Mouse (Mus musculus): ENCODE results near the gene Exo5.

Gene Exo5

GRCm38 (mm10) chr4:120924554-120925299 is at the start of gene Exo5:
Exo5 (minus strand) TSS chr4:120925017.
- DNase-seq, result peak; percentile 79

GRCm38 (mm10) chr4:120971842-120972241 is 47.0 kb upstream of the Exo5 start:
- DNase-seq, result no peak

DNA sequence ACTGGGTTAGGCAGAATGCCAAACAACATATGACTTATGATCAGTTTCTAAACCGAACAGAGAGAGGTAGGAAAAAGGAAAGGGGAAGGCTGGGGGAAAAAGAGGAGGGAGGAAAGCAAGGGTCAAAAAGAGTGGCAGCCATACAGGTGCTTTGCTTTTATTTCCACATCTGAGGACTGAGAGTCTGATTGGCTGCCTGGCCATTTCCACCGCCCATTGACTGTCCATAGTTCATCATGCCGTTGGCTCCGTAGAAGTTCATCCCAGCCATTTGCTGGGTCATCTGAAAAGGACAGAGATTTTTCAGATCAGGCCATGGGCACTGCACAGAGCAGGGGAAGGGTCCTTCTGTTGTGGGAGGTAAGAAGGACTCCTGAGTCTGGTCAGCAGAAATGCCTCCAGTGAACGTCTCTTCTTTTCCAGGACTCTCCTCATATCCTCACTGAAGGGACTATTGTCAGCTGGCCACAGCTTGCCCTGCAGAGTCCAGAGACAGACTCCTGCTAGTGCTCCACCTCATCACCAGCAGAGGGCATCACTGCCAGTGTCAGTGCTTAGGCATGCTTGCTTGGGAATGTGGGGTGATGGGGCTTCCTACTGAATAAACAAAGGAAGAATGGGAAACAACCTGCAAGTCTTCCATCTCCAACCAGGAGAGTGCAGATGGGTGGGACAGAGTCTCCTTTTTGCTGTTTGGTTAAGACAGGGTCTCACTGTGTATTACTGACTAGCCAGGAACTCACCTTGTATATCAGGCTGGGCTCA is 44.7 kb upstream of the Exo5 start:
- peak; percentile 52 for DNase-seq

DNA sequence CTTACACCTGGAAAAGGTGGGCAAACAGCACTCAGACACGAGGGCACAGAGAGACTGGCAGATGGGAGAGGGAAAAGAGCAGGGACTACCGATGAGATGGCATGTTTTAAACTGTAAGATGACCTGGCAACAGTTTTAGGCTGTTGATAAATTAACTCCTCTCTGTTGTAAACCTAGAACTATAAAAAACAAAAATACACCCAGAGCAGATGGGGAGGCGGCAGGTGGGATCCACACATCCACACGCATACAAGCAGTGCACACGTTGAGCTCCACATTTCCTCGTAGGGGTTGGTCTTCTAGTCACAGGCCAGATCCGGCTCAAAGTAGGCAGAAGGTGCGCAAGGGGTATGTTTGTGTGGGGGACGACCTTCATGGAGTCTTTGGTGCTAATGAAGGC is 43.7 kb upstream of the Exo5 start:
- peak; percentile 63 for DNase-seq

DNA sequence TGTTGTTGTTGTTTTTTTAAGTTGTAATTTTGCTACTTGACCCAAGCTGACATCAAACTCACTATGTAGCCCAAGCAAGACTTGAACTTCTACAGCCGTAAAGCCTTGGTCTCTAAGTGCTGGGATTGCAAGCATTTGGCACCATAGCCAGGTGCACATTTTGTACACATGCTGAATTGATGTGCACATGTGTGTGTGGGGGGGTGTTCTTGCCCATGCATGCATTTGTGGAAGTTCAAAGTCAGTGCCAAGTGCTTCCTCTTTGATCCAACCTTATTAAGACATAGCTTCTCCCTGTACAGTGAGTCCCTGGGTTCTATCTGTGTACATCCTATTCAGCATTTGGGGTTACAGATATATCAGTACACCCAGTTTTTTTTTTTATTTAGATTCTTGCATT is 30.8 kb upstream of the Exo5 start:
- no peak for DNase-seq

DNA sequence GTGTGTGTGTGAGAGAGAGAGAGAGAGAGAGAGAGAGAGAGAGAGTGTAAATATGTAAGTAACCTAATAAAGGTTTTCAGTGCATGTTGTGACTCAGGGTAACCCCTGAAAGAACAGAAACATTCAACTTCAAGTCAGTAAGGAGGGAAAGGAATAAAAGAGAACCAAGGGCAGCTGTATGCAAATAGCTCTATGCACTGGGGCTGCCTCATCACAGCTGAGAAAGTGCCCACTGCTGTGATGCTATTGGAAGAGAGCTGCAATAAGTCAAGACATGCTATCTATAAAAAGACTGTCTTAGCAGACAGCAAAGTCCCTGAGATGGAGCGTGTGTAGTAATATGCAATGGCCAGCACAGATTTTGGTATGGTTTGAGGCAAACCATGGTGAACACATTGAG is 28.9 kb upstream of the Exo5 start:
- DNase-seq, result no peak

GRCm38 (mm10) chr4:120953038-120953437 is 28.2 kb upstream of the Exo5 start:
- no peak for DNase-seq

DNA sequence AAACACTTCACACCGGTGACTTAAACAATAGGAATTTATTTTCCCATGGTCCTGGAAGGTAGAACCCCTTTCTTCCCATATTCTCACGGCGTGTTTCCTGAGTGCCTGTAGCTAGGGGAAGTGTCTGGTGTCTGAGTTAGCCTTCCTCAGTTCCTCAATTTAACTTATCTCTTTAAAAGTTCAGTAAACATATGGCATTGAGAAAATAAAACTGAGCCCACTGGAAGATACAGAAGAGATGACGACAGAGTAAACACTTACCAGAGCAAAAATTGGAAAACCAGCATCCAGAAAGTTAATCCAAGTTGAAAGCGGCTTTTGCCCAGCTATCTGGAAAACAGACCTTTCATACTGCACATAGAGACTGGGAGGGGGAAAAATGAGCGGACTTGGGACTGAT is 27.3 kb upstream of the Exo5 start:
- no peak for DNase-seq

- DNase-seq, result peak; percentile 86
These were observed 26.7 kb upstream of the Exo5 start, which contains the start of gene Zfp69 for GRCm38 (mm10) chr4:120951428-120951973. Zfp69 (minus strand) TSS chr4:120951699.

DNA sequence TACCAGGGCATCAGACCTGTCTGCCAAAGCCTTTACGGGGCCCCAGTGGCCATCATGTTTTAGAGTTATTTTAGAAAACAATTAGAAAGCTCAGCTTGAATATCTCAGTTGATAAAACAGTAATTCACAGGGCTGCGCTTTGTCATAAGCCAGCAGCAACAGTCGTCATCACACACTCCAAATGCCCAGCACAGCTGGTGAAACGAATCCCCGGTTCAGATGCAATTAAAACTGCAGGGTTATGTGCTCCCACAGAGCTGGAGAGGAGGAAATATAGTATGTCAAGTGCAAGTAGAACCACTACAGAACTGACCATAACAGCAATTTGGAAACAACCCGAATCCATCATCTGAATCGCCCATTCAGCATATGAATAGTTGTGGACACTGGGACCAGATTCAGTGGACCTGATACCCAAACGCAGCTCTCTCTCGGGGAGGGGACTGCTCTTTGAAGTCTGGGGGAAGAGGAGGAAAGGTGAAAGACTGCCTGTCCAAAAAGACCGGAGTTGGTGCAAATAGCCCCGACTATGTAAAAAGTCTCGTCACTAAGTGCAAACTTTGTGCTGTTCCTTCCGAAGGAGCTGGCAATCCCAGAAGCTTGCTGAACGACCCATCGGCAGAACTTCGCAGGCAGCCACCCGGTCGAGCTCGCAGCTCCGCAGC is 26.1 kb upstream of the Exo5 start:
- no peak for DNase-seq

DNA sequence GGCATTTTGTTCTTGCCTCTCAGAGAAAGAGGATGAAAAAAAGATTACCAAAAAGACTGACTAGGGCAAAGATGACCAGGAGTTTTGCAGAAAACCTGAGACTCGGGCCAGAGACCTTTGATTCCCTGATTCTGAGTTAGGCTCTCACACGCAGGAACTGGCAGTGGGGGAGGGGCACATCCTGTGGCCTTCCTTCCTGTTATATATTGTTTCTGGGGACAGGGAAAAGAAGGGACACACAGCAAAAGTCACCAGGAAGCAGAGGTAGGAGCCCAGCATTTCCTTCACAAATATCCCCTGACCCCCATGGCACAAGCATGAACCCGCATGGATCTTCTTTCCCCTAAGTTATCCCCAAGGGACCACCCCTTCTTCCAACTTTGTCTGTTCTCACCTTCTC is 24.1 kb upstream of the Exo5 start:
- no peak for DNase-seq

GRCm38 (mm10) chr4:120935006-120935405 is 10.2 kb upstream of the Exo5 start:
- DNase-seq, result no peak

- DNase-seq, result no peak
These were observed 5.9 kb upstream of the Exo5 start for GRCm38 (mm10) chr4:120930736-120931135.

DNA sequence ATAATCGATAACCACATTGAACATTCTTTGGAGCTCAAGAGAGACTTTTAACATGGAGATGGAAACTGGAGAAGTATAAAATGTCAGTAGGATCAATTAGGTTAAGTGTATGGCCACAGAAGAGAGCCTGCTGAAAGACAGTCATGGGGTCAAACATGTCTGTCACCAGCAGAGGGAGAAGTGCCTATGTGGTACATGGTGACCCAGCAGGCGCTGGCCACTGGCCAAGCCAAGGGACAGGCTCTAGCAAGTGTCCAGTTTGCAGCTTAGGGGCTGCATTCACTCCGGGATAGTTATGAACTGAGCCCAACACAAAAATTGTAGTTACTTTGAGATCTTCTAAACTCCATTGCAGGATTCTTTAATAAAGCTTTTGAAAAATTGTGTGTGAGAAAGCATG is 3.9 kb upstream of the Exo5 start:
- DNase-seq, result no peak

GRCm38 (mm10) chr4:120925386-120925785 is 569 bp upstream of the Exo5 start:
- peak; percentile 54 for DNase-seq

DNA sequence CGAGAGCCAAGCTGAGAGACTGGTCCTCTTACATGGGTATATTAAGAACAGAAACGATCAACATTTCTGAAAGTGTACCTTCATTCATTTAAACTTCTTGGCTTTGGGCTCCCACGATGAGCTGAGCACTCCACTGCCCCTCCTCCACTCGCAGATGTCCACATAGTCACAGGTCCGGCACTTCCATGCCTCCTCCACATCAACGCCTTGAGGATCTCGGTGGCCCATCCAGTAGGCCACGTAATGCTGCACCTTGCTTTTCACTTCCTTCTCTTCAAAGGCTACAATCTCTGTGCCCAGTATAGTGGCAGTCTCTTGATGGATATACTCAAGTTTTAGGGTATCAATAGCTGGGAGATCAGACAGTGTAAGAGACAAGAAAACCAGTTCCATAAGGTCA is 3.4 kb downstream of the Exo5 start:
- DNase-seq, result no peak

DNA sequence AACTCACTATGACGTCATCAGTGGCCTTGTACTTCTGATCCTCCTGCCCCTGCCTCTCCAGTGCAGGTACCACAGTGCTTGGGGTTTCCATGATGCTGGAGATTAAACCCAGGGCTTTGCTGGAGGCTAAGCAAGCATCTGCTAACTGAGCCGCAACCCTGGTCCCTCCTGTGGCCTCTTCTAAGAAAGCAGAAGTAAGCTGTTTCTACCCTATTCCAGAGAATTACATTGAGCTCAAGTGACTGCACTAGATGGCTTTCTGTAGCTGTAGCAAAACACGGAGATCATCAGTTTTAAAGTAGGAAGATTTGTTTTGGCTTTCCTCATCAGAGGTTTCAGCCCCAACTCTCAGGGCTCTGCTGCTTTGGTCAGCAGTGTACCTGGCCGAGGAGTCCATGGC is 10.3 kb downstream of the Exo5 start:
- DNase-seq, result no peak

DNA sequence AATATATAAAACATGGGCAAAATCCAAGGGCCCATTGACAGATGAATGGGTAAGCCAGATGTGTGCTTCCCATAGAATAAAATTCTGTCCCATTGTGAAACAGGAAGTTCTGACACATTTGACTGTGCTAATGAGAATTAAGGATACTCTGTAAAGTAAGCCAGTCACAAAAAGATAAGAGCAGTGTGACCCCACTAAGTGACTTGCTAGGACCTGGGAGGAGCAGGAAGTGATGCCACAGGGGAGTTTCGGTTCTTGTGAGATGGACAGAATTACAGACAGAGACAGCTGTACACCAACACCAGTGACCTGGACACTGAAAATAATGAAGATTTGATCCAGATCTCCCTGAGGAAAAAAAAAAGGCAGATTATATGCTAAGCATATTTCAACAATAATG is 11.0 kb downstream of the Exo5 start:
- no peak for DNase-seq

- DNase-seq, result no peak
These were observed 11.4 kb downstream of the Exo5 start for GRCm38 (mm10) chr4:120913443-120913842.

- DNase-seq, result no peak
These were observed 12.0 kb downstream of the Exo5 start for GRCm38 (mm10) chr4:120912866-120913265.

DNA sequence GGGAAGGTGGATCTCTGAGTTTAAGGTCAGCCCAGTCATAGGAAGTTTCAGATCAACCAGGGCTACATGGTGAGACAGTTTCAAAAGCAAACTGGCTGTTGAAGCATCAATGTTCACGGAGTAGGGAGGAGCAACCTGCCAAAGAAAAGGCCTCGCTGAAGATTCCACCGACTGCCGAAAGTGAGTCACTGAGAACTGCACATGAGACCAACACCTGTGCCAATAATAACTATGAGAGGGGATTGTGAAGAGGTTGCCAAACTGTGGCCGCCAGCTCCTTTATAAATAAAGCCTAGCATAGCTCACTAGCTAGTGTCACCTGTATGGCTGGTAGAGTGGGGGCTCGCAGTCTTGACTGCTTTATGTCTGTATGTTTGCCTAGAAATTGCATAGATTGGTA is 13.7 kb downstream of the Exo5 start:
- DNase-seq, result no peak

- peak; percentile 82 for DNase-seq
These were observed 15.2 kb downstream of the Exo5 start for GRCm38 (mm10) chr4:120909558-120910150.

DNA sequence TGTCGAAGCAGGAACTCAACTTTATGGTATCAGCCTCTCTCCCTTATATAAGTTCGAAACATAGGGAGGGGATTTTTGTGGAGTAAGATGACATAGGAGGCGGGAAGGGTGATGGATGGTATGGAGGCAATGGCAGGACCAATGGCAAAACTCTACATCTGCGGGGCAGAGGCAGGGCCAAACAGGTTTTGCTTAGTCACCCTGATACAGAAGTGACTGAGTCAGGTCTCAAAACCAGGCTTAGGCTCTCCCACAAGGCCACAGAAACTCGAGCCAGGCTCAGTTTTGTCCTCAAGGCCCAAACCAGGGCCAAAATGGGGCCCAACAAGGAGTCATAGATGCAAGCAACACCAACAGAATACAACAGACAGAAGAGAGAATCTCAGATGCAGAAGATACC is 19.2 kb downstream of the Exo5 start:
- DNase-seq, result no peak

Measured in cerebellum, adult 9-10 months (tissue).